Mouse (Mus musculus): ENCODE measurements at regions not wholly inside any gene's neighbourhood (a gene's known extent, or its start where the extent isn't known, plus 50 kb on each side); places are given as distances from the start of the nearest gene placed in this dataset. TPM values are rescaled to one million over a fixed set of nuclear protein-coding genes. Genes with fewer than 3 reads are reported as not detected.
A peak's percentile ranks its signal among the peaks of the same experiment; 100 is the strongest.

DNA sequence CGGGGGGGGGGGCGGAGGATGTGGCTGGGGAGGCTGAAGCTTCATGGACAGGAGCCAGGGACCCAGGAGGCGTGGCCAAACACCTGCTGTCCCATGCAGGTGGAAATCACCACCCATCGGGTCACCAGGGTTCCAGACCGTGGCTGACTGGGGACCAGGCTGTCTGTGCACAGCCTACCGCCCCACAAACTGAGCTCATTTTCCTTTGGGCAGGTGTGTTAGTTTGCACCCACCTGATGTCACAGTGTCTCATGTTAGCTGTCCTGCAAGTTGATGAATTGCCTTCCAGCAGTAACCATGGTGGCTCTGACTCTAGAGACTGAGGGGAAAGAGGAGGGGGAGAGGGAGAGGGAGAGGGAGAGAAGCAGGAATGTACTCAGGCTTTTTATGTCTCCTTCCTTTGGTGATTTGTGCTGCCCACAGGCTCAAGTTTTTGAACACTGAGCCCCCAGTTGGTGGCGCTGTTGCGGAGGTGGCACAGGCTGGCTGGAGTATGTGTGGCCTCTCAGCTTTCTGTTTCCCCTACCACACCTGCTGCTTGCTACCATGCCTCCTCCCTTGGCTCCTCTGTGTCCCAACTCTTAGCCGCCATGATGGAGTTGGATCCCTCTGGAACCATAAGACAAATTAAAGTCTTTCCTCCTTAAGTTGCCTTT is 107.8 kb upstream of the Man2a1 start:
- intact Hi-C loops (cut with DNase I) = no loop called here
- peak; percentile 20 for DNase-seq

DNA sequence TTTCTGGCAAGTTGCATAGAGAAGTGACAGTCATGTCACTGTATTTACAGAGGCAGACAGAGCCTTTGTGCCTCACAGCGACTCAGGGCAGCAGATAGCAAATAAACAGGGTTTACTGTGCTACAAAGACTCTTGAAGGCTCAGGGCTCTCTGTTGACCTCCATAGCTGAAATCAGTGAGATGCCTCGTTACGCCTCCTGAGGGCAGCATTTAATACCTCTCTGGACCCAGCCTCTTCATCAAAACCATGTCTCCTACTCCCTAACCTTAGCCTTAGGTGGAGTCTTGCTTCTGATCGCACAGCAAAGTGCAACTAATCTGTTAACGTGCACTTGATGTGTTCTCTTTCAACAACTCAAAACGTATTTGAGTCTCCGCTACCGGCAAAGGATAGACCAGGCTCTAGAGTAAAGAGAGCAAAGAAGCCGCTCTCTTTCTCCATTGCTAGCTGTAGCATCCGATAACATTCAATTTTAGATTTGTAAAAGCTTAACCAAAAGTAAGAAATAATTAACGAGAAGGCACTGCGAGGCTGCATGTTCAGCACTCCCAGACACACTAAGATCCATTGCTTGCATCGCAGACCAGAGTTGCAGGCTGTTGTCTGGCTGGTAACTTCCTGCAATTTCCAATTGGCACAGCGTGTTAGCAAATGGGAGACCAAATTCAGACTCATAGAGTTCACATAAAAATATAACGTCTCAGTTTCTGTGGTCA is 101.1 kb upstream of the Man2a1 start:
- DNase-seq = peak; percentile 44

DNA sequence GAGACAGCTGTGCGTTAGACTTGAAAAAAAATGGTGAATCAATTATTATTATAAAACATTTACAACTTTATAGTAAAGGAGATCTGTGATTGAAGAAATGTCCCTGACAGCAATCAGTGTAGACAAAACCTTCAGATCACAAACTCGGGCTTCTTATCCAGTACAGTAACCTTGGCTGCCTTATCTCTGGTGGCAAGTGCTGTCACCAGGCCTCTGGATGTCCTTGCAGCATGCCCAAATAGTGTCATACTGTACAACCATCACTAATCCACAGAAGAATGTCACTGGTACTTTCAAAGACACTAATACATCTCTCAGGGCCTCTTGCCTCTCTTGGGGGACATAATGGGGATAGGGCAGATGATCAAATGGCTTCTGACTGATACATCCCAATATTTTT is 98.2 kb upstream of the Man2a1 start:
- no peak for DNase-seq
- intact Hi-C loops (cut with DNase I) = no loop called here

More for the DNA sequence above, 101.1 kb upstream of the Man2a1 start:
- intact Hi-C loops (cut with DNase I) = no loop called here

DNA sequence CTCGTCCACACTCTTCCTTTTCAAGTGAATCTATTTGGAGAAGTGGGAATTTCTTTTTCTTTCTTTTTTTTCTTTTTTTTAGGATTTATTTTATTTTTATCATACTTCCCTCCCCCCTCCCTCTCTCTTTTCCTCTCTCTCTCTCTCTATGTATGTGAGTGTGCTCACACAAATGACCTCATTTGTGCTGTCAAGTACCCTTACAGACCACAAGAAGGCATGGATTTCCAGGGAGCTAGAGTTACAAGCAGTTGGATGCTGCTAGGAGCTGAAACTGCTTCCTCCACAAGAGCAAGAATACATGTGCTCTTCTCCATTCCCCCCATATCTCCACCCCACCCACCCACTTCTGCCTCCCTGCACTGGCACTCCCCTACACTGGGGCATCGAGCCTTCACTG is 94.6 kb upstream of the Man2a1 start:
- no peak for DNase-seq

DNA sequence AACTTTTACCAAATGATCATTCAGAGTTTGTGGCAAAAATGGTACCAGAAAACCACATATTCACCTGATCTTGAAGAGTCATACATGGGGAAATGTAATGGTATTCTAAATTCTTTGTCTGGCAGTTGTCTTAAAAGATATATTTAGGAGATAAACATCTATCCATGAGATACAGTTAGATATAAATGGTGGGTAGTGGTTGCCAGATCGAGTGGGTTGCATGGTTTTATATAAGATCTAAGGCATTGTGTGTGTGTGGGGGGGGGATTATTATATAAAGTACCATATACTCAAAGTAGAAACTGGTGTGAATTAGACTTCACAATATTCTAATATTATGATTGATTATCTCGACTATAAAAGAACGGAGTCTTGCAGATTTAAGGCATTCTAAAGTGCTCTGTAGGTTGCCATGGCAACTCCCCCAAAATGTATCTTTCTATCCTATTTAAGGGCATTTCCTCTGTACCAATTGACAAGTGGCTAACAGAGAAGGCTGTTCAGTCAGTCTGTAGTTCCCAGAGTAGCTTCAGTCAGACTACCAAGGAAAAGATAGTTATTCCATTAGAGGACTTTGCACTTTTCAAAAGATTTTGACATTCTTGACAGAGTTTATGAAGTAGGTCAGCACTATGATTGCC is 89.3 kb upstream of the Man2a1 start:
- no peak for DNase-seq
- intact Hi-C loops (cut with DNase I) = no loop called here

More for the DNA sequence above, 94.6 kb upstream of the Man2a1 start:
- intact Hi-C loops (cut with DNase I) = no loop called here

DNA sequence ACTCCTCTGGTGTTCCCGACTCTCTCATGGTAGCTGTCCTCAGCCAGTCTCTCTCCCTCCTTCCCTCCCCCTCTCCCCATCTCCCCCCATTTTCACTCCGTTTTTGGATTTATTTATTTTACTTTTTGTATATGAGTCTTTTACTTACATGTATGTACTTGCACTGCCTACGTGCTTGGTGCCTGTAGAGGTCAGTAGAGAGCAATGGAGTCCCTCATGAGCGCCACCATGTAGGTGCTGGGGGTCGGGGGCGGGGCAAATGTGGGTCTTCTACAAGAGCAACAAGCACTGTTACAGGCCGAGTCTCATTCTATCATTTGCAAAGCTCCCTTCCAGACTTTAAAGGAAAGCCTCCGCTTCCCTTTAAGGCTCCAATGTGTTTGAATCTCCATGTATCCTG is 78.3 kb upstream of the Man2a1 start:
- DNase-seq = no peak
- intact Hi-C loops (cut with DNase I) = no loop called here

DNA sequence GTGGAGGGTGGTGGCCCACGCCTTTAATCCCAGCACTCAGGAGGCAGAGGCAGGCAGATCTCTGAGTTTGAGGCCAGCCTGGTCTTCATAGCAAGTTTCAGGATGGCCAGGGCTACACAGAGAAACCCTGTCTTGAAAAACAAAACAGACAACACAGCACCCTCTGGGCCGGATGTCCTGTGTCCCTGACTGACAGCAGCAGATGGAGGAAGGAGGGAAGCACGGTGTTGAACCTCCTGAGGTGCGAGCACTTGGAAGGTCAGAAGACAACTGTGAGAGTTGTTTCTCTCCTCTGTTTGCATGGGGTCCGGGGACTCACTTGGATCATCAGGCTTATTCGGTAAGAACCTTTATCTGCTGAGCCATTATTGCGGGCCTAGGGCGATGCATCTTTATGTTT is 76.6 kb upstream of the Man2a1 start:
- DNase-seq = no peak
- intact Hi-C loops (cut with DNase I) = no loop called here

DNA sequence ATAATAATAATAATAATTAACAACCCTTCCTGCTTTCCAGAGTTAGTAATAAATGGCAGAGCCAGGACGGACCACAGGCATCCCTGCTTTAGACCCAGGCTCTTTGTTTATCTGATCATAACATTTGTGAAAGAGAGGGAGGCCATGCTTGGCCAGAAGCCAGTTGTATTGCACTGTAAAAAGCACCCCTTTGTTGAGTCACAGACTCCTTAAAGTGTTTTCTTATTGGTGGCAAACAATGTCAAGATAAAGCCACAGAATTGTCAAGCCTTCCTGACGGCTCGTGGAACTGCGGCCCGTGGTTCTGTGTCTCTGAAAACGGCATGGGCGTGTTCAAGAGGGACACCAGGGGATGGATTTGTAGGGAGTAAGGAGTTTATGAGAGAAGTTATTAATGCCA is 72.7 kb upstream of the Man2a1 start:
- DNase-seq = no peak
- intact Hi-C loops (cut with DNase I) = no loop called here

DNA sequence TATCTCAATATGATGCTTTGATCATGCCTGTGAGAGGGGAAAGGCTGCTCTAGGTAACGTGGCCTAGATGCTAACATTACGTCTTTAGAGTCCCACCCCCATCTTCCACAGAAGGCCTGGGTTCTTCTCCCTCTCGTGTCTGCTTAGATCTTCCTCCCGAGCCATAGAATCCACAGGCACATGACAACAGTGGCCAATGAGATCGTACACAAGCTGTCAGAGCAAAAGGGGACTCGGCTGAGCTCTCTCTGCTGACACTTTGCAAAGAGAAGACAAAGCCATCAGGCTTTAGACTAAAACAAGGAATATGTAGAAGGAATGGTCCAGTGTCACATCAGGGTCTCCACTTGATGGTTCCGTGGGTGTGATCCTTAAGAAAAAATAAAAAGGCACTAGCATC is 72.1 kb upstream of the Man2a1 start:
- no peak for DNase-seq
- intact Hi-C loops (cut with DNase I) = no loop called here

DNA sequence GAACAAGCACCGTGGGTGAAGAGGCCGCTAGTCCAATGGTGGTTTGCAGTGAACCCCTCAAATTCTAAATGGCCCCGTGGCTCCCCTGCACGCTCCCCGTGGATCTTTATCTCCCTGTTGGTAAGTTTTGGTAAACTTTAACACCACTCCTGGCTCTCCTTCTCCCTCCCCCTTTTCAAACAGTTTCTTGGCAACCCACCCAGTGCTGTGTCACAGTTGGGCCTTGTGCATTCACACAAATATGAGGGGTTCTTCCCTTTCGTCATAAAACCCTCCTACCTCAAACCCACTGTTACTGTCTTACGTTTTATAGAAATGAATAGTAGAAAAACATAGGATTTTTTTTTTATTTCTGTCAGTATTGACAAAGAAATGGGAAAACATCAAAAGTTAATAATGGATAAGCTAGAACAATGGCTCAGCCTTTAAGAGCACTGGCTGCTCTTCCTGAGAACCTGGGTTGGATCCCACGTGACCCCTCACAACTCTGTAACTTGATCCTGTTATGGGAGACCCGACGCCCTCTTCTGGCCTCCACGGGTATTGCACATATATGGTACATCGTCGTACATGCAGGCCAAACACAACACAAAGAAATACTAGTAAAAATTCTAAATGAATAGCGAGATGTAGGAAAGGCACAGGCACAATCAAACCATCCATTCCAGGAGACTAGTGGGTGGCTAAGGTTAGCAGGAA is 71.1 kb upstream of the Man2a1 start:
- intact Hi-C loops (cut with DNase I) = no loop called here
- no peak for DNase-seq

DNA sequence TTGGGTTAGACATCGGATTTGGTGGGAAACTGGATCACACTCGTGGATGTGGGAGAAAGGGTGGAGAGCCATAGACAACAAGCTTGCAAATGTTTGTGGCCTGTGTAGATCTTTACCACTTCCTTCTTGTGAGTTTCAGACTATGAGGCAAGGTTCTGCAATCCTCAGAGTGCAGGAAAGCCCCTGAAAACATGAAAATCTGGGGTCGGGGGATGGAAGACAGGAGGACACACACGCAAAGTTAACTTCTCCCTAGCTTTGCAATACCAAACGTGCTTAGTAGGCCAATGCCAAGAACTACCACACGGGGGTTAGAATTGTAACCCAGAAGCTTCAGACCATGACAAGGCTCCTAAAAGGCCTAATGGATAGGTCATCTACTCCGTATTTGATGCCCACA is 69.4 kb upstream of the Man2a1 start:
- DNase-seq = no peak
- intact Hi-C loops (cut with DNase I) = no loop called here

DNA sequence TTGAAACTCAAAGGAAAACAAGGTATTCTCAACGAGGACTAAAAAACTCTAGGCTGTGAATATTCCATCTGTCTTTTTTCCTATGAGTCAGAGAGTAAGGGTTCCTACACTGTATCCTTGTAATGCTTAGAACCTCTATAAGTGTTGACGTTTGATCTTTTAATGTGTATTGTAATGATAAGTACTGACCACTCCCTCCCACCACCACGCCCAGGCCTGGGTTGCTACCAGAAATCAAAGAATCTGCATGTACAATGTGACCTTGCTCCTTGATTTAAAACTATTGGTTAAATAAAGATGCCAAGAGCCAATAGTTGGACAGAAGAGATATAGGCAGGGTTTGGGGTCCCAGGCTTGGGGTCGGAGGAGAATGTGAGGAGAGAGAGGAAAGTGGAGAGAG is 66.2 kb upstream of the Man2a1 start:
- intact Hi-C loops (cut with DNase I) = no loop called here

DNA sequence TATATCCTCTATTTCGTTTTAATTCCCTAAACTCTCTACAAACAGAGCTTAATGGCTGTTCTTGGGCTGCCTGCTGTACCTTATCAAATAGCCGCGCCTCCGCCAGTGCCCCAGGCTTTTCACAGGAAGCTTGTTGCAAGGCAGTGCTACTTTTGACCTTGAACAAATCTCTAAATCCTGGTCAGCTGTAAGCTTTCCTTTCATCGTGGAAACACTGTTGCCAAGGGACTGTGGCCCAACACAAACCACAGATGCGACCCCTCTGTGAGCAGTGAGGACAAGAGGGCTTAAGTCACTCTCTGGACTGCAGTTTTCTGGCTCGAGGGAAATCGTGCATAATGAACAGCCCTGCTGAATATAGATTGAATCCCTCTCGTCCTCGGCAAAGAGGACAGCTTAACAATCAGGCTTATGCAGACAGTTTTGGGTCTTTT is 62.0 kb upstream of the Man2a1 start:
- DNase-seq = peak; percentile 25
- intact Hi-C loops (cut with DNase I) = no loop called here

More for the DNA sequence above, 66.2 kb upstream of the Man2a1 start:
- no peak for DNase-seq

DNA sequence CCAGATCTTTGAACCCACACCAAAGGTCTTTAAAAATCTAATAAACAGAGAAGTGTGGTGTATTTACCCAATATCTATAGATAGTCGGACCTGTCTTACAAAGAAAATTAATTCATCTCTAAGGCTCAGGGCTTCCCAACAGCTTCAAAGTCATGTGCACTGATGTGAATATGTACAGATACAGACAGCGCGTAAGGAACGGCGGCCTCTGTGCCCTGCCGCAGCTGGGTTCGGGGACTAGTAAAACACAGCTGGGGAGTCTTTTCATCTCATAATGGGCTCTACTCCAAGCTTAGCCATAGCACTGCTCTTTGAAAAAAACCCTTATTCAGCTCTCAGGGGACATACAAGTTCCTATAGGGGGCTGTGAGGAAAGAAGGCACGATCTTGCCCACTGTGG is 60.1 kb upstream of the Man2a1 start:
- no peak for DNase-seq
- intact Hi-C loops (cut with DNase I) = no loop called here

DNA sequence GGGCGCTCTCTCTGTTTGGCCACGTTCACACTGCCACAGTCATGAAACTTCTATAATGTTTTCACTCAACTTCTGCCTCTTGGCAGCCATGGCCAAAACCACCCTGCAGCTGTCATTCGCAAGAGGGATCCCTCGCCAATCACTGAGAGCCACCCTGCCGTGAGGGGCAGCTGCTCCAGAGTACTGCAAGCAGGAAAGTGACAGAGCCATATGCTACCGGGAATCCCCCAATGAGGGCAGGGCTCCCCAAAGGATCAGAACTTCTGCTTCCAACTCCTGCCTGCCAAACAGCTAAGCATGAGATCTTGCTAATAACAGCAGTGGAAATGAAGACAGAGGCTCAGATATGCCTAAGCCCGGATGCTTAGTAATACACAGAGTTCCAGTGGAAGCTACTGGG is 52.0 kb upstream of the Man2a1 start:
- intact Hi-C loops (cut with DNase I) = no loop called here
- DNase-seq = peak; percentile 94

DNA sequence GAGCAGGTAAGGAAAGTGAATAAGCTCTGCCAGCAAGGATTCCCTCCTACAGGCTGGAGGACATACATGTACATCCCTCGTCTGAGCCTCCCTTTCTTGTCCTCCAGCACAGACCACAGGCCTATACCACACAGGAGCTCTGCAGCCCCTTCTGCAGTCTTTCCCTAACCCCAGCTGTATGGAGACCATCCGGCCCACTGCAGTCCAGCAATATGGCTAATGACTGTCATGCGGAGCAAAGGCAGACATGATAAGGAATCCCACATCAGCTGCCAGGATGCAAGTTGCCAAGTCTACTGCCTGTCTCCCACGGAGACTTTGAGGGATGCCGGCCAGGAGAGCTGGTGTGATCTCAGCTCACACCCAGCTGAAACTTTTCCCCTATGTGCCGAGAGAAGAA is 50.5 kb upstream of the Man2a1 start:
- intact Hi-C loops (cut with DNase I) = no loop called here
- DNase-seq = peak; percentile 72

Small RNAs in the stretch of these regions (microRNA-seq; reads per million reads assigned to microRNA genes)
- gene Mir6420 = not detected
